Mouse (Mus musculus) ovary, adult 18-20 months (tissue): ENCODE data around the gene Ocrl.

Experiments used
- DNase-seq: peaks from one replicate; pipeline ENCODE4 v3.0.0; 2022; ENCODE audit warnings: low spot score, mixed read lengths

The Ocrl gene

GRCm38 (mm10) chrX:47977078-47977477 lies 64.9 kb downstream of the Ocrl start:
- DNase-seq = no peak

- DNase-seq = no peak
Measured at GRCm38 (mm10) chrX:47985000-47985619, 72.9 kb downstream of the Ocrl start.

- no peak for DNase-seq
Measured at GRCm38 (mm10) chrX:47988024-47988423, 75.8 kb downstream of the Ocrl start.

GRCm38 (mm10) chrX:47992606-47993005 lies 80.4 kb downstream of the Ocrl start:
- peak; percentile 9 for DNase-seq

GRCm38 (mm10) chrX:47998412-47998811 lies 86.2 kb downstream of the Ocrl start:
- no peak for DNase-seq

- no peak for DNase-seq
Measured at GRCm38 (mm10) chrX:48001151-48001550, 89.0 kb downstream of the Ocrl start.

GRCm38 (mm10) chrX:48004786-48005185 lies 92.6 kb downstream of the Ocrl start:
- no peak for DNase-seq

GRCm38 (mm10) chrX:48006062-48006461 lies 93.9 kb downstream of the Ocrl start:
- DNase-seq = no peak

GRCm38 (mm10) chrX:48011656-48012055 lies 99.5 kb downstream of the Ocrl start:
- no peak for DNase-seq
